Mouse (Mus musculus): ENCODE measurements at regions not wholly inside any gene's neighbourhood (a gene's known extent, or its start where the extent isn't known, plus 50 kb on each side); places are given as distances from the start of the nearest gene placed in this dataset.

DNA sequence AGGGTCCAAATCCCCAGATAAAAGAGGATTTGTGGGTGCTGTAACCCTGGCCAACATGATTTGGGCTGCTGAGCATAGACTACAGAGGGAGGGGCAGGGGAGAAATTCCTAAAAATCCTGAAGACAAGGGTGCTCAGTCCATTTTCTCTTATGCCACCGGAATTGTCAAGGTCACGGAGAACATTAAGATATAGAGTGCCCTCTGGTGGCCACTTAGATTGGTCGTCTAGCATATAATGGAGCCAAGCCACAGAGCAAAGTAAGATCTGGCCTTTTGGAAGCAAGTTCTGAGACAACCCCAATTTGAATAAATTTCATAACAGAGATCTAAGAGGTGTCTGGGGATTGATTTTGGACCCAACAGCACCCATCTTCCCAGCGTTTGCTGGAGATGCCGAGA, 250.0 kb downstream of the Prr32 start:
- DNase-seq: peak; percentile 1

Measured in lung, postnatal 14 days (tissue).